Mouse (Mus musculus) layer of hippocampus, adult 2 months (tissue): ENCODE measurements around the gene Ifitm5. TPM values are rescaled to one million over a fixed set of nuclear protein-coding genes. Genes with fewer than 3 reads are reported as not detected.

Experiments
- DNase-seq, 2 experiments: peaks; one replicate each; pipeline ENCODE4 v3.0.0; 2022; ENCODE audit warnings: low spot score in 2 of 2
- H3K27ac ChIP-seq: fragments of 200-600 bp; 2 replicates; pipeline ENCODE4 v1.8.1; 2022
- H3K4me3 ChIP-seq: fragments of 200-600 bp; 2 replicates; pipeline ENCODE4 v1.8.1; 2022; ENCODE audit warnings: mild to moderate bottlenecking
- CTCF ChIP-seq: fragments of 200-600 bp; conservative IDR thresholded peaks from 2 replicates; pipeline ENCODE4 v1.8.1; 2022; ENCODE audit warnings: antibody characterized with exemption, mild to moderate bottlenecking, moderate library complexity
- total RNA-seq, 2 experiments: library from RNA; stranded (reverse); gene quantifications; 2 replicates each; pipeline ENCODE4 v1.2.3; 2021

Gene Ifitm5
- total RNA-seq, 2 experiments from 2014 or later, result not detected

- Histone ChIP-seq H3K27ac (no peak overlapping the region), H3K4me3 (no peak overlapping the region)
- no peak for DNase-seq
- TF ChIP-seq CTCF, result no peak
These were observed 35.9 kb downstream of the Ifitm5 start for GRCm38 (mm10) chr7:140914031-140914690.

GRCm38 (mm10) chr7:140912846-140913482 lies 37.1 kb downstream of the Ifitm5 start:
- Histone ChIP-seq H3K4me3 (no peak overlapping the region), H3K27ac (no peak overlapping the region)
- TF ChIP-seq CTCF, result no peak
- DNase-seq, result no peak

DNA sequence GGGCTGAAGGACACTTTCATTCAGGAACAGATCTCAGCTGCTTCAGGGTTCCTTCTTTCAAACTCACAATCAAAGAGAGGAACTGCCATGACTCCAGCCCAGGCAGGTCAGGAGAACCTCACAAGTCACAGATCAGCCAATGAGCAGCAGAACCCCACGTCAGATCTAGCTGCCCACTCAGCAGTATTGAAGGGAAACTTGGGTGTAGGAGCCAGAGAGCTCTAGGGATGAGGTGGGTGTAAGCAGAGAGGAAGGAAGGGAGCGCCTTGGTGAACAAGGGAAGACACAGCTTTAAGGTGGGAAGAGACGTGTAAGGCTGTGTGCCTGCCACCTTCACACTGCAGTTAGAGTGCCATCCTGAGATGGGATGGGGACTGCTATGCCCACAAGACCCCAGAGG lies 37.8 kb downstream of the Ifitm5 start:
- Histone ChIP-seq H3K27ac (no peak overlapping the region), H3K4me3 (no peak overlapping the region)
- DNase-seq, result no peak
- TF ChIP-seq CTCF, result no peak

DNA sequence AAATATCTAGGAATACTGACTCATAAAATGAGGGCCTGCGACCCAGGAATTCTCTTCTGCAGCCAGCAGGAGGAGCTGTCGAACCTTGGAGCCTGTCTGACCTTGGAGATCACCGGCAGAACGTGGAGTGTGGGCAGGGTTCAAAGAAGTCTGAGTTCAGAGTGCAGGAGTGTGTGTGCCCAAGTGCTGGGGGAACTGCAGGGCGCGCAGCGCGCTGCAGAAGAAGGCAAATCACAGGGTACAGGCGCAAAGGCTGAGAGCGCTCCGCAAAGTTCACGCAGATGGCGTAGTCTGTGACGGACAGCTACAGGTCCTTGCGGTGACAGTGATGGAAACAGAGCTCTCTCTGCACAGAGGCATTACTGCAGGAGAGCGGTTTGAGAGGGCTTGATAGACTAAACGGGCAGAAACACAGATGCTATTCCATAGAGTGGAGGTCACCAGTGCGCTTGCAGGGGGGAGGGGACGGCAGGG lies 41.4 kb downstream of the Ifitm5 start:
- TF ChIP-seq CTCF, result peak; percentile 90
- Histone ChIP-seq H3K4me3 (peak overlapping the region; percentile 56), H3K27ac (0 out of 2 replicates have a peak overlapping the region, but pooled peaks have one; percentile 29)
- DNase-seq, result peak; percentile 50 to 68

- no peak for TF ChIP-seq CTCF
- H3K4me3 ChIP-seq, result no peak overlapping the region
- no peak for DNase-seq
- H3K27ac ChIP-seq, result no peak overlapping the region
These were observed 41.9 kb downstream of the Ifitm5 start for GRCm38 (mm10) chr7:140908181-140908580.

GRCm38 (mm10) chr7:140907697-140908096 lies 42.4 kb downstream of the Ifitm5 start:
- Histone ChIP-seq H3K27ac (no peak overlapping the region), H3K4me3 (no peak overlapping the region)
- peak; percentile 58 for TF ChIP-seq CTCF
- no peak for DNase-seq

DNA sequence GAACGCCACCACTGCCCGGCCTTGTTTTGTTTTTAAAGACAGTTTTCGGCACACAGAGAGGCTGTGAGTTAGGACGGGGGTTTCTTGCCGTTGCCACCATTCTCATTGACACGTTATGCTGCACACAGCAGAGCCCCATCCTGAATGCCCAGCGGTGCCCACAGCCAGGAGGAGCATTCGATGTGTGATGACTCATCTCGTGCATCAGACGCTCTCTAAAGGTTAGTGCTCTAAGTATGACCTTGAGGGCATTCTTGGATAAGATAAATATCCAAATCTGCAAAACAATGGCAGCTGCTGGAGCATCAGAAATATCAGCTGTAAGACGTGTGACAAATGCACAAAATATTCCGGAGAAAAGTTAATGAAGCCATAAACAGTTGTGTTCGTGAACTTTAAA lies 43.0 kb downstream of the Ifitm5 start:
- no peak for DNase-seq
- no peak for TF ChIP-seq CTCF
- Histone ChIP-seq H3K4me3 (no peak overlapping the region), H3K27ac (no peak overlapping the region)

DNA sequence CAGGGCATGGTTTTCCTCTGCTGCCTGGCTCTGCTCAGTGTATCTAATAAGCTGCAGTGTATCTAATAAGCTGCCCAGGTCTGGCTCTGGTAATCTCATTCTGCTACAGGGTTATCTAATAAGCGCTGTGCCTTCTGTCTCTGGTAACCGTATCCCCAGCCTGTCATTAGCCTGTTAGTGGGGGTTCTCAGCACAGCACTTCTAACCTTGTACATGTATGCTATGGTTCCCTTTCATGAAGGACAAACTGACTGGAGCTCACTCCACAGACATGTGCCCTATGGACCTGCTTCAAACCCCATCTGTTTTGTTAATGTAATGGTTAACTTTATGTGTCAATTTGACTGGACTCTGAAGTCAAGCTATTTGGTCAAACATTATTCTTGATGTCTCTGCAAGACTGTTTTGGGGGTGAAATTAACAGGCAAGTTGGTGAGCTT lies 44.4 kb downstream of the Ifitm5 start:
- no peak for TF ChIP-seq CTCF
- DNase-seq, result no peak
- no peak overlapping the region for H3K27ac ChIP-seq
- H3K4me3 ChIP-seq, result no peak overlapping the region

GRCm38 (mm10) chr7:140903212-140903611 lies 46.9 kb downstream of the Ifitm5 start:
- Histone ChIP-seq H3K27ac (no peak overlapping the region), H3K4me3 (no peak overlapping the region)
- peak; percentile 99 for TF ChIP-seq CTCF
- DNase-seq, result peak; percentile 44 to 86

DNA sequence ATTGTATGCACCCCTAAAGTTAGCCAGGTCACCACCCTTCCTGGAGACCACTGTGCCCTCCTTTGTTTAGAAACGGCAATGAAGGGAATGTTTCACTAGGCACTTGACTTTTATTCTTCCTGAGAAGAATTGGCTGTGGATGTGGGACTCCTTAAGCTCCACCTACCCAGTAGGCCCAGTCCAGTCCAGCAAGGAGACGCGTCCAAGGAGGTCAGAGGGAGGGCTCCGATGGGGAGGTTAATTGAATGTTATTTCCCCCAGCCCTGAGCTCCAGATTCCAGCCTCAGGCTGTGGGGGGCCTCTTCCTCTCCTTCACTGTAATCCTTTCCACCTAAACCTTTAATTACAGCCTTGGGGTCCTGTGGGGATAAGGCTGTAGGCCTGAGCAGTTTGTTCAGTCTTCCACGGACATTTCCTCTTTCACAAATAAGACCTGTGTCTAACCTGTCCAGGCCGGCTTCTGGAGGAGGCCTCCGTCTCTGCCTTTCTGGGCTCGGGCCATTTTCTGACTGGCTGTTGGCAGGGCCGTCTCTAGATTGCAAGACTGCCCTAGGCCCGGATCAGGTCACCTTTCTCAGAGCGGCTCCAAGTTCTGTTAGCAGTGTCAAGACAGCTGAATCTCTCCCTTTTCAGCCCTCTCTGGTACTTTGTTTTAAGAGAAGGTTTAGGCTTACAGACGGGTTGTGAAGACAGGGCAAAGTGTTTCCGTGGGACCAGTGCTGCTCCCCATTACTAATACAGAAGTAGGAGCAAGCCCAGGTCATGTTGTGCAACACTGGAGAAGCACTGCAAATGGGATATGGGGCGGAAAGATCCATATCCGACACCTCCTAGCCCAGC lies 47.8 kb downstream of the Ifitm5 start:
- Histone ChIP-seq H3K4me3 (no peak overlapping the region), H3K27ac (no peak overlapping the region)
- DNase-seq, result no peak
- TF ChIP-seq CTCF, result no peak

- TF ChIP-seq CTCF, result no peak
- Histone ChIP-seq H3K4me3 (no peak within 1 kb of the TSS), H3K27ac (no peak within 1 kb of the TSS)
- DNase-seq, result no peak
These were observed 49.9 kb downstream of the Ifitm5 start, which contains the start of gene Cox8b for GRCm38 (mm10) chr7:140900220-140900619. Cox8b (minus strand) TSS chr7:140900446.

GRCm38 (mm10) chr7:140899121-140899520 lies 51.0 kb downstream of the Ifitm5 start:
- Histone ChIP-seq H3K27ac (no peak overlapping the region), H3K4me3 (no peak overlapping the region)
- TF ChIP-seq CTCF, result no peak
- no peak for DNase-seq

Other genes starting within 250 kb of the Ifitm5 start
- not detected for gene Cyp2e1, start 186.6 kb downstream of the Ifitm5 start, total RNA-seq
- gene Syce1, start 162.4 kb downstream of the Ifitm5 start, total RNA-seq, result not detected
- 10 to 100 TPM; 10.7 to 18.0 TPM for gene Zfp941, start 128.1 kb downstream of the Ifitm5 start, total RNA-seq
- gene Urah, start 115.3 kb downstream of the Ifitm5 start, total RNA-seq, result 1 to 10 TPM; 1.1 to 1.4 TPM
- not detected for gene Scgb1c1, start 104.7 kb downstream of the Ifitm5 start, total RNA-seq
- not detected for gene Odf3, start 102.5 kb downstream of the Ifitm5 start, total RNA-seq
- 1 to 10 TPM in 1 of 2 experiments, not detected in 1; 1.8 TPM for gene Gm45785, start 94.0 kb downstream of the Ifitm5 start, total RNA-seq
- 10 to 100 TPM; 78.2 to 82.8 TPM for gene Ric8a, start 93.3 kb downstream of the Ifitm5 start, total RNA-seq
- 10 to 100 TPM; 25.1 to 28.3 TPM for gene Bet1l, start 92.7 kb downstream of the Ifitm5 start, total RNA-seq
- 100 to 1,000 TPM; 111 to 113 TPM for gene Psmd13, start 68.3 kb downstream of the Ifitm5 start, total RNA-seq
- gene Sirt3, start 68.0 kb downstream of the Ifitm5 start, total RNA-seq, result 10 to 100 TPM; 69.2 to 73.2 TPM
- 1 to 10 TPM in 1 of 2 experiments, not detected in 1; 1.3 TPM for gene Cox8b, start 49.8 kb downstream of the Ifitm5 start, total RNA-seq
- gene Nlrp6, start 29.4 kb downstream of the Ifitm5 start, total RNA-seq, result under 1 TPM; 0.27 to 0.51 TPM
- gene Pgghg, start 8.9 kb downstream of the Ifitm5 start, total RNA-seq, result 1 to 10 TPM; 4.0 to 7.1 TPM
- gene Gm45717, start 5.6 kb upstream of the Ifitm5 start, total RNA-seq, result not detected
- 10 to 100 TPM; 13.0 to 16.3 TPM for gene Ifitm2, start 5.7 kb upstream of the Ifitm5 start, total RNA-seq
- 1 to 10 TPM; 1.9 to 2.9 TPM for gene Ifitm1, start 16.9 kb upstream of the Ifitm5 start, total RNA-seq
- 10 to 100 TPM in 1 of 2 experiments, 1 to 10 TPM in 1; 9.6 to 13.9 TPM for gene Ifitm3, start 60.5 kb upstream of the Ifitm5 start, total RNA-seq
- gene Ifitm6, start 67.6 kb upstream of the Ifitm5 start, total RNA-seq, result not detected
- gene Gm17387, start 78.8 kb upstream of the Ifitm5 start, total RNA-seq, result not detected
- gene B4galnt4, start 110.8 kb upstream of the Ifitm5 start, total RNA-seq, result 100 to 1,000 TPM in 1 of 2 experiments, 10 to 100 TPM in 1; 93.4 to 101 TPM
- not detected for gene Pkp3, start 127.9 kb upstream of the Ifitm5 start, total RNA-seq
- gene Sigirr, start 150.3 kb upstream of the Ifitm5 start, total RNA-seq, result 1 to 10 TPM; 2.1 to 2.5 TPM
- not detected for gene Ano9, start 167.5 kb upstream of the Ifitm5 start, total RNA-seq
- gene Ptdss2, start 172.1 kb upstream of the Ifitm5 start, total RNA-seq, result 10 to 100 TPM; 50.8 to 64.4 TPM
- gene Rnh1, start 222.6 kb upstream of the Ifitm5 start, total RNA-seq, result 10 to 100 TPM; 40.6 to 42.3 TPM
- 100 to 1,000 TPM; 200 to 222 TPM for gene Hras, start 243.7 kb upstream of the Ifitm5 start, total RNA-seq
- gene Lrrc56, start 243.9 kb upstream of the Ifitm5 start, total RNA-seq, result 1 to 10 TPM; 4.5 to 5.7 TPM